Mouse (Mus musculus) naive thymus-derived CD4-positive, alpha-beta T cell, adult 2 months (primary cell): ENCODE results near the gene Nrde2.

Experiments
- DNase-seq: peaks from one replicate; pipeline ENCODE4 v3.0.0-alpha.2; 2011; ENCODE audit warnings: low read depth

The Nrde2 gene

DNA sequence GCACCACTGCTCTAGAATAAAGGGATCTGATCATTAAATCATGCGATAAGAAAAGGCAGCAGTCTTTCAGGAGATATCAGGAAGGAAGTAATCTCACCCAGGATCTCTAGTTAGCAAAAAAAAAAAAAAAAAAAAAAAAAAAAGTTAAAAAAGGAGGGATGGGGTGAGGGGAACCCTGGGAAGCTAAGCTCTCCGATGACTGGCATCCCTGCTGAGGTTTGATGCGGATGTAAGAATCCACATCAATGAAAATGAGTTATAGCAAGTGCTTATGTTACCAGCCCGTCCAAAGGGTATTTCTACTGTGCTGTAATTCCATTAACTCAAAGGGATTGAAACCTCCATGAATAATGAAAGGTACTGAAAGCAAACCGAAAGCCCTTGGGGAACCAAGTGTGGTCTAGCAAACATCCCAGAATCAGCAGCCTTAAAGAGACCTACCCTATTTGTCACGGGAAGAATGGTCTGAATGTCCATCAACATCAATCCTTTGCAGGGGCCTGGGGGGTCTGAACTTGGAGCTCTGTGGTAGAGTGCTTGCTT lies 19.5 kb upstream of the Nrde2 start:
- DNase-seq: no peak

- DNase-seq: no peak
These were observed 17.1 kb upstream of the Nrde2 start for GRCm38 (mm10) chr12:100176469-100177056.

DNA sequence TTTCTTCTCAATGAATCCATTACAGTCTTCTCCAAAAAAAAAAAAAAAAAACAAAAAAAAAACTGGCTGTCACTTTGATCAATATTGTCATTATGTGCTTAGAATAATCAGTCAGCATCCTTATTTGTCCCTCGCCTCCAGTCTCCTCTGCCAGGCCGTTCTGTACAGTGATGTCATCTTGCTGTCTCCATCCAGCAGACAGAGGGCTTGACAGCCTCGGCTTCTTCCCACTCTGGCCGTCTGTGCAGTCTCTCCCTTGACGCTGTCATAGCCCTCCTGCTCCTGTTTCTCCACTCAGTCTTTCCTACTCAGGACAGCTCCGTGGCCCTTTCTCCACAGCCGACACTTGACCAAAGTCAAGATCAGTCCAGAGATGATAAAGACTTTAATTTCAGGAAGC lies 13.0 kb upstream of the Nrde2 start:
- no peak for DNase-seq

DNA sequence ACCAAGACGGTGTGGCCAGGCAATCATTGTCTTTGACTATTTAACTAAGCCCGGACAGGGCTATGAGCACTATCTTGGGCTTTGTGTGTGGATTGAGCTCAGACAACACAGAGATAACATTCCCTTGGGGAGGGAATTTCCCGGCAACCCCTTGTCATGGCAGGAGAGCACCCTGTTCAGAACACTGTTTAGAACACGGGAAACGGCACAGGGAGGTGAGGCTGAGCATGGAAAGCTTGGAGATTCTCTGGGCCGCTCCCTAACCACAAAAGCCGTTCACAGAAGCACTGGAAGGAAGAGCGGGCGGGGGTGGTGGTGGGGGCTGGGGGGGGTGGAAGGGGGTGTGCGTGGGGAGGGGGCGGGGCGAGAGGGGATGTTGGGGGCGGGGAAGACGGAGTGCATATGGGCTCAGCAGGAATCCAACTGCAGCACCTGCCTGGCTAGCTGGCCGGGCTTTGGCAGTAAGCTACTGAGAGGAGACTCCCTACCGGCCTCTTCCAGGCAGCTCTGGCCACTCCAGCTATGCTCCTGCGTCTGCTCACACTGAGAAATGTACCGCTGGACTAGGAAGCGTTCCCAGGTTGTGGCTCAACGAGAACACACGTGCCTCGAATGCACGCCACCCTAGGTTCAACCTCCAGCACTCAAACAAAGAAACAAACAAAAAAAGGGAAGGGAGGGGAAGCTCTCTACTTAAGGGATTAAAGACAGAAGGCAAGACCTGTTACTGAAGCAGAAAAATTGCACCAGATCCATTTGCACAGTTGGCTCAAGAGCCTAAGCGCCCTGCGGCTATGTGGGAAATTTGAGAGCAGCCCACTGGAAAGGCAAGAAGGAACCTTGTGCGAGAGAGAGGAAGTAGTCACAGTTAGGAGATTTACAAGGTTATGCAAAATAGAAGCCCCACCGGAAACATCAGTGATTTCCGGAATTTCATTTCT lies 8.7 kb upstream of the Nrde2 start:
- DNase-seq: peak; percentile 71

- peak; percentile 22 for DNase-seq
These were observed 8.0 kb upstream of the Nrde2 start for GRCm38 (mm10) chr12:100167502-100167901.

DNA sequence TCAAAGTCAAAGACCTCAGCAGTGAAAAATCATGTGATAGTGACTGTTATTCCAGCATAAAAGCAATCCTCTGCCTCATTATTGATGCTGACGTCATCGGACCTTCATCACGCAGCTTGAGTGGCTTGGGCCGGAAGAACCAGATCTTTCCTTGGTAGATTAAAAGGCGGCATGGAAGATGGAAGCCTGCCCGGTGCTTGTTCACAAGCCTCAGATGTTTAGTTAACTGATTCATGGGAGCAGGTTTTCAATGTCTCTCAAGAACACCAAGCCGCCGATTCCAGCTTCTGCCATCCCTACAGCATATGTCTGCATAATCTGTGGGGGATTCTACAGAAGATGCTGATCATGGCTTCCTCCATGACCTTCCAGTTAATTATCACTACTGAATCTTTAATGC lies 7.5 kb upstream of the Nrde2 start:
- no peak for DNase-seq

DNA sequence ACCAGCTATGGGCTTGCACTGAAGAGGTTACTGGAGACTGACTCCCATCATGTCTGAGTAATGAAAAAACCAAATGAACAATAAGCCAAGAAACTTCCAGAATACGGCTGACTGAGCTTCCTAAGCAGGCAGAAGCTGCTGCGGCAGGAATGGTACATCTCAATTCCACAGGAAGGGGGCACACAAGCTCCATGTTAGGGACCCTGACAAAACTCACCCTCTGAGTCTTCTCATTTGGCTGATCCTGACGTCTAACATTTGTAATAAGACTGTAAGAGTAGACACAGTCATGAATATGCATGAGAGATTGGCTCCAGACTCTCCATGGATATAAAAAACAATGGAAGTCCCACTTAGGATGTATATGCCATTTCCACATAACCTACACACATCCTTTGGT lies 6.7 kb upstream of the Nrde2 start:
- peak; percentile 61 for DNase-seq

- DNase-seq: peak; percentile 84
These were observed 5.6 kb upstream of the Nrde2 start for GRCm38 (mm10) chr12:100164991-100165500.

GRCm38 (mm10) chr12:100152466-100152865 lies 7.0 kb downstream of the Nrde2 start:
- DNase-seq: no peak

DNA sequence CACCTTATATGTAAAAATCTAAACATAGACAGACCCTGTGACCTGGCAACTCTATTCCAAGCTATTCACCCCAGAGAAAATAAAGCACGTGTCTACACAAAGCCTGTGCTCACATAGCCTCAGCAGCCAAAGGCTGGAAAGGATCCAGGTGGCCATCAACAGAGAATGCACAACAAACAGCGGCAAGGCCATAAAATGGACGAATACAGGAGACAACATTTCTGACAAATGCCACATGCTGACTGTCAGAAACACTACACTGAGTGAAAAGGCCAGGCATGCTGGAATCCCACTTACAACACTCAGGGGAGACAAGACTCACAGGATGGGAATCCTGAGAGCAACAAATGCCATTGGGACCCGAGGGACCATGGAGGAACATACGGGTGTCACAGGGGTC lies 15.2 kb downstream of the Nrde2 start:
- DNase-seq: no peak

DNA sequence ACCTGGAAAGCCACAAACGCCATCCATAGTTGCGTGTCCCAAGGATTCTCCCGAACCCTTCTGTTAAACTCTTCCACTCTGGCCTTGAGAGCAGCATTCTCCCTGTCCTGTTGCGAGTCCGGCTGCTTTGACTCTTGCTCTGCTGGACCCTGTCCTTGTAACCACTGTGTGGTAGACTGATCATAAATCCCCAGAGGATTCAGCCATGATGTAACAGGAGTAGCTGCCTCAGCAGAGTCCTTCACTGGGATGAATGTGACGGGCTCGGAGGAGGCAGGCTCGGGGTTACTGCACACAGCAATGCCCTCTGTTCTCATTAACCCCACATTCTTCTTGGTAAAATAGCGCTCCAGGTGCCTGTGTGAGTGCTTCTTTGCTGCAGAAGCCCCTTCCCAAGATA lies 15.7 kb downstream of the Nrde2 start:
- no peak for DNase-seq

GRCm38 (mm10) chr12:100142848-100143523 lies 16.5 kb downstream of the Nrde2 start:
- DNase-seq: no peak

GRCm38 (mm10) chr12:100135117-100135516 lies 24.3 kb downstream of the Nrde2 start:
- no peak for DNase-seq

- DNase-seq: no peak
These were observed 25.0 kb downstream of the Nrde2 start for GRCm38 (mm10) chr12:100134395-100134936.

DNA sequence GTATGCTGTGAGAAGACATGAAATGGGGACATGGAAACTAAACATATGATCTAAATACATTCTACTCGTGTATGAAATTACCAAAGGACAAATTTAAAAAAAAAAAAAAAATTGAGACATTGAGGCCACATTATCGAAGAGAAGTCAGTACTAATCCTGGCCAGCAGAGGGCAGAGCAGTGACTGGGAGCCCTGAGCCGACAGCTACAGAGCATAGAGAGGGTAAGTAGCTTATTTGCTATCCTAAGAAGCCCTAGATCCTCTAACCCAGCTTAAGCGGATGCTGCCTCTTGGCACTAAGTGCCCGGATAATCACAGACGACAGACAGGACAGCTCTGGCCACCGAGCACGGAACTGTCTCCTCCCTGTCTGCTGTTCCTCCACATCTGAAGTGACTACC lies 27.8 kb downstream of the Nrde2 start:
- DNase-seq: peak; percentile 85

DNA sequence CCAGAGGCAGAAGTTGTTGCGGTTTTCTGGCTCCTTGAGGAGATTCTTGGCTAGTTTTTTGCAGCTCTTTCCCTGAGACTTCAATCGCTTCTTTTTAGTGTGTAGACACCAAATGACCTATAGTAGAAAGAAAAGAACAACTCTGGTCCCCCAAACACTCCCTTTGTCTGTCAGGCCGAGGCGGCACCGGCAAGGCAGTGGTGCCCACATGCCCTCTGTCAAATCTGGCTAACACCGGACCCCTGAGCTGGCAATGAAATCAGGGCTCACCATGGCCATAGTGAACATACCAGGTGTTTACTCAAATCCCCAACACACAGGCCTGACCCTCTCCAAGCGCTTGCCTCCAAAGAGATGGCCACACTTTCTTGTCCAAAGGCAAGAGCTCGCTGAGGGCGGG lies 28.3 kb downstream of the Nrde2 start:
- DNase-seq: no peak

GRCm38 (mm10) chr12:100128961-100129360 lies 30.5 kb downstream of the Nrde2 start:
- no peak for DNase-seq

DNA sequence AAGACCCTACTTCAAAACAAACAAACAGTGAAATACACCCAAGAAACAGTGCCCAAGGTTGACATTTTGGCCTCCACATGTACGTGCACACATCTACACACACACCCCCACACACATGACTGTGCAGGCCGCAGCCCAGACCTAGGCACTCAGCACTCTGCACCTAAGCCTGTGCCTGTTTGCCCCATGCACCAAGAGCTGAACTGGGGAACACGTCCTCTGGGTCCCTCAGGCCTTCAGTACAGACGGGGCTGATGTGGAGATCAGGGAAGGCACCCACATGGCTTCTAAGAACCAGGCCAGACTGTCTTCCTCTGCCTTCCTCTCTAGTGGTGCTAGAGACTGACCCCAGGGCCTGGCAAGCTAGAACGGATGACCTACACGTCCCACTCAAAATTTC lies 30.9 kb downstream of the Nrde2 start:
- DNase-seq: no peak

DNA sequence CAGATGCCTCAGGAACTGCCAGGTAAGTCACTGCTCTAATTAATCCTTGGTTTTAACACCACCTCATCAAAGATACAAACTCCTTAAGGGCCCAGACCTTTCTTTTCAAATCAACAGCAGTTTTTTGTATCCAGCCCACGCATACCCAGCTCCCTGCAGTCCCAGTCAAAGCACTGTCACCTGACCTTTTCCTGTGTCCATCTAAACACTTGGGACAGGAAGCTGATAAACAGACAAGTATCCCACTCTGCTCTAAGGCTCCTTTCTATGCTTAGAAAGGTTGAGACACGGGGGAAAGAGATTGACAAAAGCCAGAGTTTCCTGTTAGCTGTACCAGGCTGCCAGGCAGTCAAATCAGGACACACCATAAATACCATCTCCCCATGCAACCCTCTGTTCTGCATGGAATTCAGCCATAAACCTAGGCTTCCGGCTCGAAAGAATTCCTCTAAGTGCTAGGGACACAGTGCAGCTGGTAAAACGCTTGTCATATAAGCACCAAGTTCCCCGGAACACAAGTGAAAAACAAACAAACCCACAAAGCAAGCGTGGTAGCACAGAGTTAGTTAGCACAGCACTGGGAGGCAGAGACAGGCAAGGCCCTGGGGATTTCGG lies 31.5 kb downstream of the Nrde2 start:
- DNase-seq: no peak

DNA sequence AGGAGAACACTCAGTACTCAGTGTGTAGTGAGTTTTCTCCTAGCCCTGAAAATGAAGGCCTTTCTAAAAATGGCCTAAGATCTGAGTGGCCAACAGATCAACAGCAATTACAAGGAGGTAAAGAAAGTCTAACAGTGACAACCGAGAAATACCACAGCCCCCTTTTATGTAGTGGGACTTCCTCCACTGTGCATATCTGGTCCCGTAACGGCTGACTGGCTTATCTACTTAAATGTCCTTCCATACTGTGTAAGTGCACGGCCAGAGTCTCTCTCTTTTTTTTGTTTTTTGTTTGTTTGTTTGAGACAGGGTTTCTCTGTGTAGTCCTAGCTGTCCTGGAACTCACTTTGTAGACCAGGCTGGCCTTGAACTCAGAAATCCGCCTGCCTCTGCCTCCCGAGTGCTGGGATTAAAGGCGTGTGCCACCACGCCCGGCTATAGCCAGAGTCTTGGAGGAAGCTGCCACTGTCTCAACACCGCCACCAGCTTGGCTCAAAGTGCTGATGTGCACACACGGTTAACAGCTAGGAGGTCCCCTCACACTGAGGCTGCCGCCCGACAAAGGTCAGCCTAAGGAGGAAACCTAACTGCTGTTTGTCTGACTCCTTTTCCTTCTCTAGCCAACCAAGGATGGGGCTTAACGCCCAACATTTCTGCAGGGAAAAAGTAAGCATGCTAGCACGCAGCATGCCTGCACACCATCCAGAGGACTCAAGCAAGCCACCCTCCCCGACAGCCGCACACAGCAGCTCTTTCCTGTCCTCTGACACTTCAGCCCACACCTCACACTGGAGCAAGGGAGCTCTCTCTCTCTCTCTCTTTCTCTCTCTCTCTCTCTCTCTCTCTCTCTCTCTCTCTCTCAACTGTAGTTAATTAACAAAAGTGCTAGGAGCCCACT lies 32.2 kb downstream of the Nrde2 start:
- DNase-seq: no peak
